Mouse (Mus musculus): Measurements from ENCODE around the gene Gm8020.
"Not testable (repeated sequence)": the region's sequence is repeated elsewhere in the genome, so short reads cannot be mapped to it uniquely, and the experiment has no call there.

The Gm8020 gene

GRCm38 (mm10) chr14:42502249-42502648, at the start of gene Gm8020:
TSS of gene Gm8020 (minus strand) at chr14:42502349.
- not testable (repeated sequence) for DNase-seq (ENCODE audit: low read depth)

- DNase-seq (ENCODE audit: low read depth): not testable (repeated sequence)
These were observed 41.1 kb upstream of the Gm8020 start for GRCm38 (mm10) chr14:42543170-42543701.

- DNase-seq (ENCODE audit: low read depth): not testable (repeated sequence)
These were observed 40.4 kb upstream of the Gm8020 start for GRCm38 (mm10) chr14:42542316-42543169.

GRCm38 (mm10) chr14:42524182-42524581, 22.0 kb upstream of the Gm8020 start, which contains the start of gene Gm8024:
TSS of gene Gm8024 (minus strand) at chr14:42524282.
- DNase-seq (ENCODE audit: low read depth): not testable (repeated sequence)

GRCm38 (mm10) chr14:42463581-42463980, 38.6 kb downstream of the Gm8020 start, which contains the start of gene Gm8011:
TSS of gene Gm8011 (plus strand) at chr14:42463881.
- not testable (repeated sequence) for DNase-seq (ENCODE audit: low read depth)

Measured in 416B (cell line).